Mouse (Mus musculus): ENCODE results near the gene Camta1.

- no peak for TF ChIP-seq MAFK (IDR thresholded peaks at IDR 0.05; ENCODE audit: insufficient read depth, low read depth, low read length)
- TF ChIP-seq ZNF384 (IDR thresholded peaks at IDR 0.05; ENCODE audit: low read depth, low read length), result no peak
- TF ChIP-seq CHD2 (IDR thresholded peaks at IDR 0.05; ENCODE audit: low read depth, low read length), result no peak
- TF ChIP-seq ZC3H11A (IDR thresholded peaks at IDR 0.05; ENCODE audit: borderline replicate concordance, low read depth, low read length), result no peak
- TF ChIP-seq HCFC1 (IDR thresholded peaks at IDR 0.05; ENCODE audit: borderline replicate concordance, insufficient read depth, low read length), result no peak
Observed at GRCm38 (mm10) chr4:150900486-150900885, 961.2 kb downstream of the Camta1 start.

Data from ES-E14 (cell line).